Mouse (Mus musculus) olfactory bulb, adult 2 months (tissue): Measurements from ENCODE around the gene Tex10.

Source experiments
- CTCF ChIP-seq: fragments of 200-500 bp; IDR thresholded peaks from 2 replicates; pipeline ENCODE4 v1.5.1; 2012; ENCODE audit warnings: low read depth, mild to moderate bottlenecking, low read length, moderate library complexity; ENCODE audit not compliant: insufficient read depth
- POLR2A ChIP-seq: fragments of 200-500 bp; IDR thresholded peaks from 2 replicates; pipeline ENCODE4 v1.6.1; 2012; ENCODE audit warnings: mild to moderate bottlenecking, low read depth, low read length, moderate library complexity; ENCODE audit not compliant: insufficient read depth

- TF ChIP-seq CTCF (no peak), POLR2A (no peak)
Measured at GRCm38 (mm10) chr4:48382506-48382905, 90.8 kb downstream of the Tex10 start.
